Mouse (Mus musculus): ENCODE results near the gene Dus1l. TPM values are rescaled to one million over a fixed set of nuclear protein-coding genes. Genes with fewer than 3 reads are reported as not detected.
A peak's percentile ranks its signal among the peaks of the same experiment; 100 is the strongest.
"Not testable (repeated sequence)": the region's sequence is repeated elsewhere in the genome, so short reads cannot be mapped to it uniquely, and the experiment has no call there.

Gene Dus1l
- total RNA-seq, 4 experiments from 2014 or later: 62.8 to 71.6 (median 70.5) TPM

GRCm38 (mm10) chr11:120775774-120776469 is 20.3 kb downstream of the Dus1l start:
- peak; percentile 88 for DNase-seq

DNA sequence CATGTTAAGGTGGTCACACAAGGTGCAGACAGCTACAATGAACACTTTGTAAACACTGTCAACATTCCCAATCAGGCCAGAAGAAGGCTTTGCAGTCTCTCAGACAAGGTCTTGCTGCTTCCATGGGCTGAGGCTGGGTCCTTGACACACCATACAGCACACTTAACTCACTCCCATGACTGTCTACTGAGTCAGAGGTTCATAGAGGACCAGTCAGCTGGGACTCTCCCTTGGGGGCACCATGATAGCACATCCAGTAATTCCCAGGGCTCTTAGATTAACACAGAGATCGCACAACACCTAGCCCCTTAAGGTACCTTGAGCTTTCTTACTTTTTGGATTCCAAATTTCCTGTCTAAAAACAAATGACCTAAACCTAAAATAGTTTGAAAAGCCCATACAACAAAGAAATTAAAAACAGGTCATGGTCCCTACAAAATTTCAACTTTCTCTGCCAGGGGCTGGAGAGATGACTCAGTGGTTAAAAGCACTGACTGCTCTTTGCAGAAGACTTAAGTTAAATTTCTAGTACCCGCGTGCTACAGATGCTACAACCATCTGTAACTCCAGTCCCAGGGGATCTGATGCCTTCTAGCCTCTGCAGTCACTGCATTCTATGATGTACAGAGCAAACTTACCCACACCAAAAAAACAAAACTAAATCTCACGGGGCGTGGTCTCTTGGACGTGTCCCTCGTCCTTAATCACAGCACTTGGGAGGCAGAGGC is 22.6 kb downstream of the Dus1l start:
- no peak for DNase-seq

DNA sequence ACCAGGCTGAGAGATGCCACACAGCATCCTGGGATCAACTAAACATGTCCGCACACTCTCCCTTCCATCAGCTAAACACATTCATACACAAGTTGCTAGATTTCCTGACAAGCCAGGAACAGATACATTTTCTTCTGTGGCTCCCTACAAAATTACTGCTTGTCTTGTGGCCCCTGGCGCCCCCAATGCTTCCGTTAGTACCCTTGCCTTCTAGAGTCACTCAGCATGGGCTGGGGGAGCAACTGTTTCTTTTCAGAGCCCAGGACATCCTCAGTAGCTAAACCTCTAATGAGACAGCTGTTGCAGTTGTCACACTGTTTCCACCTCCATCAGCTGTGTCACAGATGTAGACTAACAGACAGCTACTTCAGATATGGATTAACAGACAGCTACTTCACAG is 23.5 kb downstream of the Dus1l start:
- DNase-seq: no peak

- no peak for DNase-seq
Observed at GRCm38 (mm10) chr11:120768206-120768605, 28.0 kb downstream of the Dus1l start.

GRCm38 (mm10) chr11:120767023-120767422 is 29.2 kb downstream of the Dus1l start:
- not testable (repeated sequence) for DNase-seq

DNA sequence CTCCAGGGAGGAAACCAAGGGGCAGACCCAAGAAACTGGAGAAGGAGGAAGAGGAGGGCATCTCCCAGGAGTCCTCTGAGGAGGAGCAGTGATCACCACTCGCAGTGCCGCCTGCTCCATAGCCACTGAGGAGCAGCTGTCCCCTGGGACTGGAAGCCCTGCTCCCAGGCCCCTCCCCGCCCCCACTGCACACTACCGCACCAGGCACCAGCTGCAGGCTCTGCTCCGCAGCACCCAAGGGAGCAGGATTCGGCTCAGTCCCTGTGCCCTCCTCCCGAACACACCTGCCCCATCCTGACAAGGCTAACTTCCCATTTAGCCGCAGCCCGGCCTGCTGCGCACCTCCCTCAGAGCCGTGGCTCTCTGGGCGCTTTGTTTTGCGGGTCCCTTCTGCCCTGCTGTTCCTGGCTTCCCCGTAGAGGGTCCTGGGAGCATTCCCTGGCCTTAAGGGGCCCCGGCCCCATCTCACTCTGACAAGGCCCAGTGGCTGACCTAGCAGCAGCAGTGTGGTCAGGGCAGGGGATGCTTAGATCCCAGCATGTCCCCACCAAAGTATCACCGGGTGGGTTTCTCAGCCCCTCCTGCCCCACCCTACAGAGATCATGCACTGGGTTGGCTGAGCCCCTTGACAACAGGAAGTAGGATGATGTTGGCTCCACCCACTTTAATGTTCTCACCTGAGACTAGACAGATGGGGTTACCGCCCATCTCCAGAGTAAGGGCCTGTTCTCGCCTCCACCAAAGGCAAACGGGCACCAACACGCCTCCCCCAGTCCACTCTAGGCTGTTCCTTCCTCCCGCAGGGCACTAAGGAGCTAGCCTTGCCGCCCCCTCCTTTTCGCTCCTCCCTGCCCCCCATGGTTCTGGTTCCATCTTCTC is 32.8 kb downstream of the Dus1l start:
- DNase-seq: not testable (repeated sequence)

- not testable (repeated sequence) for DNase-seq
Observed at GRCm38 (mm10) chr11:120762672-120763041, 33.5 kb downstream of the Dus1l start, which contains the start of gene Hmga1b. Gene Hmga1b, plus strand, starts transcription at chr11:120762794.

- no peak for DNase-seq
Observed at GRCm38 (mm10) chr11:120761811-120762671, 34.2 kb downstream of the Dus1l start.

- no peak for DNase-seq
Observed at GRCm38 (mm10) chr11:120760236-120760635, 36.0 kb downstream of the Dus1l start.

DNA sequence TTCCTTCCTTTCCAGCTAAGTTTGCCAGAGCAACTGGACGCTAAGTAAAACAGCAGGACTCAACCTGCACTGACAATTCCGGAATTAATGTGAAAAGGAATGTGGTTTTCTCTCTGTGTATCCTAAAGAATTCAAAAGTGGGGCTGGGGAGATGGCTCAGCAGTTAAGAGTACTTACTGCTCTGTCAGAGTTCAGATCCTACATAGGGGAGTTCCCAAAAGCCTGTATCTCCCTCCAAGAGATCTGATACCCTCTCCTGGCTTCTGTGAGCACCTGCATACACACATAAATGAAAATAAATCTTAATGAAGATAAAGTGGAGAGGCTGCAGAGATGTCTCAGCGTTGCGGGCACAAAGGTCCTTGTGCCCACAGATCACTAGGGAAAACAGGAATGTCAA is 44.6 kb downstream of the Dus1l start:
- no peak for DNase-seq

DNA sequence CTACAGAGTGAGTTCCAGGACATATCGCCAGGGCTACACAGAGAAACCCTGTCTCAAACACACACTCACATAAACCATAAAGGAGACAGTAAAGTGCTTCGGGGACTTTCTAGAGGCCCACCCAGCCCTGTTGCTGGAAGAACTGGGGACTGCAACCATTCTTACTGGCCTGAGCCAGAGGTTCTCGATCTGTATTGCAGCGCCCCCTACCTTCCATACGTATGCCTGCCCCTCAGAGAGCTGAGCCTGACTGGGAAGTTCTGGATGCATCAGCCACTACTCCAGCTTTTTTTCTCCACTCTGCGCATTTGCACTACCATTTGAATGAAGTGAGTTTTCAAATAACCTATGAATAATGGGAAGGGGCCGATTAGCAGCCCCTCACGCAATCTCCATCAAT is 46.8 kb downstream of the Dus1l start:
- DNase-seq: no peak

- DNase-seq: no peak
Observed at GRCm38 (mm10) chr11:120747974-120748373, 48.2 kb downstream of the Dus1l start.

GRCm38 (mm10) chr11:120744121-120744701 is 52.0 kb downstream of the Dus1l start:
- no peak for DNase-seq

GRCm38 (mm10) chr11:120740981-120741380 is 55.2 kb downstream of the Dus1l start:
- DNase-seq: peak; percentile 68

Other genes starting within 250 kb of the Dus1l start
- gene Mcrip1, start 246.7 kb downstream of the Dus1l start, total RNA-seq (2022): 10 to 100 TPM; 62.9 to 67.8 (median 65.3) TPM
- 1 to 10 TPM in 3 of 4 experiments, under 1 TPM in 1; 0.78 to 2.8 (median 1.2) TPM for gene Ppp1r27, start 245.3 kb downstream of the Dus1l start, total RNA-seq (2022)
- gene P4hb, start 223.2 kb downstream of the Dus1l start, total RNA-seq (2022): 100 to 1,000 TPM; 439 to 580 (median 550) TPM
- gene Arhgdia, start 214.8 kb downstream of the Dus1l start, total RNA-seq (2022): 100 to 1,000 TPM; 356 to 389 (median 365) TPM
- 100 to 1,000 TPM in 1 of 4 experiments, 10 to 100 TPM in 3; 52.1 to 102 (median 72.7) TPM for gene Alyref, start 198.0 kb downstream of the Dus1l start, total RNA-seq (2022)
- gene Anapc11, start 198.0 kb downstream of the Dus1l start, total RNA-seq (2022): 100 to 1,000 TPM in 2 of 4 experiments, 10 to 100 TPM in 2; 90.3 to 112 (median 98.6) TPM
- 1 to 10 TPM in 2 of 4 experiments, not detected in 2; 1.3 to 2.1 TPM for gene Npb, start 187.9 kb downstream of the Dus1l start, total RNA-seq (2022)
- 100 to 1,000 TPM; 201 to 310 (median 259) TPM for gene Pcyt2, start 178.5 kb downstream of the Dus1l start, total RNA-seq (2022)
- gene Sirt7, start 171.2 kb downstream of the Dus1l start, total RNA-seq (2022): 10 to 100 TPM; 61.1 to 97.1 (median 75.7) TPM
- 10 to 100 TPM; 53.2 to 74.4 (median 69.7) TPM for gene Mafg, start 162.8 kb downstream of the Dus1l start, total RNA-seq (2022)
- gene Pycr1, start 152.6 kb downstream of the Dus1l start, total RNA-seq (2022): 1 to 10 TPM in 3 of 4 experiments, under 1 TPM in 1; 0.73 to 2.0 (median 1.3) TPM
- gene Myadml2, start 148.2 kb downstream of the Dus1l start, total RNA-seq (2022): 1 to 10 TPM in 1 of 4 experiments, under 1 TPM in 2, not detected in 1; 0.65 to 1.2 (median 0.81) TPM
- 1 to 10 TPM; 5.1 to 9.0 (median 7.2) TPM for gene Notum, start 135.2 kb downstream of the Dus1l start, total RNA-seq (2022)
- 100 to 1,000 TPM; 101 to 108 (median 106) TPM for gene Aspscr1, start 123.4 kb downstream of the Dus1l start, total RNA-seq (2022)
- gene Cenpx, start 82.7 kb downstream of the Dus1l start, total RNA-seq (2022): 10 to 100 TPM; 49.3 to 61.7 (median 55.7) TPM
- 10 to 100 TPM; 26.1 to 57.9 (median 42.3) TPM for gene Lrrc45, start 82.5 kb downstream of the Dus1l start, total RNA-seq (2022)
- gene Rac3, start 74.9 kb downstream of the Dus1l start, total RNA-seq (2022): 10 to 100 TPM; 11.1 to 23.9 (median 15.9) TPM
- gene Dcxr, start 69.1 kb downstream of the Dus1l start, total RNA-seq (2022): 100 to 1,000 TPM in 2 of 4 experiments, 10 to 100 TPM in 2; 41.6 to 142 (median 76.2) TPM
- gene Cbr2, start 64.3 kb downstream of the Dus1l start, total RNA-seq (2022): 10 to 100 TPM in 1 of 4 experiments, 1 to 10 TPM in 3; 4.8 to 11.4 (median 6.5) TPM
- 10 to 100 TPM in 3 of 4 experiments, 1 to 10 TPM in 1; 9.3 to 13.1 (median 11.6) TPM for gene Hmga1b, start 33.6 kb downstream of the Dus1l start, total RNA-seq (2022)
- gene Rfng, start 12.2 kb downstream of the Dus1l start, total RNA-seq (2022): 10 to 100 TPM; 17.3 to 21.4 (median 20.5) TPM
- 100 to 1,000 TPM; 138 to 150 (median 147) TPM for gene Gps1, start 12.1 kb downstream of the Dus1l start, total RNA-seq (2022)
- gene Fasn, start 28.1 kb upstream of the Dus1l start, total RNA-seq (2022): 1,000 to 10,000 TPM in 1 of 4 experiments, 100 to 1,000 TPM in 3; 300 to 1,377 (median 701) TPM
- 10 to 100 TPM in 3 of 4 experiments, 1 to 10 TPM in 1; 9.9 to 24.5 (median 15.1) TPM for gene Ccdc57, start 136.5 kb upstream of the Dus1l start, total RNA-seq (2022)
- 1 to 10 TPM in 3 of 4 experiments, under 1 TPM in 1; 0.55 to 1.7 (median 1.5) TPM for gene Slc16a3, start 152.1 kb upstream of the Dus1l start, total RNA-seq (2022)
- 100 to 1,000 TPM; 117 to 145 (median 136) TPM for gene Csnk1d, start 194.9 kb upstream of the Dus1l start, total RNA-seq (2022)
- gene Cd7, start 243.0 kb upstream of the Dus1l start, total RNA-seq (2022): 1 to 10 TPM in 1 of 4 experiments, under 1 TPM in 3; 0.56 to 1.0 (median 0.74) TPM

Measured in adrenal gland, adult 8-10 months (tissue).